26 mouse cellular contexts compared by ENCODE assay signal in genomic region chr14:121344928-121345327, GRCm38 (mm10). TPM values are rescaled to one million over a fixed set of nuclear protein-coding genes. Genes with fewer than 3 reads are reported as not detected.
A peak's percentile ranks its signal among the peaks of the same experiment; 100 is the strongest.
DNase-seq lines count a peak whose midpoint lies in the region; ATAC-seq lines count a peak whose summit lies in the region.
"Had no signal": no experiment of that assay in that cellular context is flagged by ENCODE, and none has a peak within 500 bp of the region (broad histone marks: within the 10 kb centered on the region; RNA-seq: fewer than 3 reads in every experiment).

No protein-coding gene starts in this region.

- no peak for DNase-seq in heart, postnatal 4 days
- DNase-seq in limb, embryonic 11.5 days (ENCODE audit: low spot score), result no peak
- no peak for DNase-seq in limb, embryonic 10.5 days (ENCODE audit: low spot score)
- no peak for DNase-seq in frontal cortex, postnatal 36 days (ENCODE audit: low spot score in 2 of 2)
- DNase-seq: adrenal gland, postnatal 25 days; cerebellum, adult 8-10 months; cerebellum, postnatal 36 days; embryo, embryonic 11 days; gastrocnemius, postnatal 36 days; kidney, adult 18-20 months; lung, postnatal 36 days; right cerebral cortex, adult 18-20 months; right cerebral cortex, postnatal 4 days had no signal

- H3K9me3 ChIP-seq in heart, embryonic 11.5 days (replicated peaks; ENCODE audit: control insufficient read depth, low read length), result no peaks in the 10 kb centered on the region
- H3K9me3 ChIP-seq in limb, embryonic 11.5 days (ENCODE audit: control insufficient read depth, low read length), result no peaks in the 10 kb centered on the region
- H3K9me3 ChIP-seq in limb, embryonic 10.5 days (replicated peaks), result no peaks in the 10 kb centered on the region
- no peaks in the 10 kb centered on the region for H3K9me3 ChIP-seq in stomach, embryonic 14.5 days (ENCODE audit: control insufficient read depth, low read depth, low read length)
- no peaks in the 10 kb centered on the region for H3K9me3 ChIP-seq in neural tube, embryonic 15.5 days (replicated peaks)
- H3K9me3 ChIP-seq: embryonic facial prominence, embryonic 13.5 days; forebrain, embryonic 12.5 days; hindbrain, embryonic 10.5 days; limb, embryonic 13.5 days had no signal

- no peak overlapping the region for H3K9ac ChIP-seq in heart, embryonic 11.5 days (ENCODE audit: low read depth, low read length)
- no peak overlapping the region for H3K9ac ChIP-seq in limb, embryonic 11.5 days (ENCODE audit: low read length)
- H3K9ac ChIP-seq in stomach, embryonic 14.5 days (replicated peaks; ENCODE audit: low read depth, low read length), result no peak overlapping the region
- H3K9ac ChIP-seq in neural tube, embryonic 15.5 days (replicated peaks), result no peak overlapping the region
- H3K9ac ChIP-seq: embryonic facial prominence, embryonic 13.5 days; forebrain, embryonic 12.5 days; limb, embryonic 13.5 days had no signal

- WGBS in heart, embryonic 11.5 days (ENCODE audit: insufficient replicate concordance), result 43% methylated on average over 5 of the region's 5 CpGs
- WGBS in limb, embryonic 11.5 days, result 58% methylated on average over 5 of the region's 5 CpGs
- 54% methylated on average over 5 of the region's 5 CpGs for WGBS in limb, embryonic 10.5 days
- 48% methylated on average over 5 of the region's 5 CpGs for WGBS in stomach, embryonic 14.5 days
- 72% methylated on average over 5 of the region's 5 CpGs for WGBS in neural tube, embryonic 15.5 days

- ATAC-seq in heart, embryonic 11.5 days (replicated peaks; ENCODE audit: insufficient number of reproducible peaks, low FRiP score, low TSS enrichment), result no peak
- no peak for ATAC-seq in limb, embryonic 11.5 days (ENCODE audit: insufficient number of reproducible peaks, low FRiP score, low TSS enrichment, low read depth)
- peak; percentile 18 for ATAC-seq in CD4-positive, CD25-positive, alpha-beta regulatory T cell, adult 4 months
- ATAC-seq in stomach, embryonic 14.5 days (ENCODE audit: insufficient number of reproducible peaks, insufficient read depth, low FRiP score, low read depth), result no peak
- ATAC-seq in neural tube, embryonic 15.5 days (ENCODE audit: low FRiP score), result no peak
- ATAC-seq: hindbrain, embryonic 16.5 days; midbrain, embryonic 16.5 days had no signal

- H3K36me3 ChIP-seq in heart, embryonic 11.5 days (ENCODE audit: control insufficient read depth, insufficient read depth, low read length), result no peaks in the 10 kb centered on the region
- no peaks in the 10 kb centered on the region for H3K36me3 ChIP-seq in limb, embryonic 11.5 days (ENCODE audit: control insufficient read depth, insufficient read depth, low read length)
- H3K36me3 ChIP-seq in limb, embryonic 10.5 days, result no peaks in the 10 kb centered on the region
- H3K36me3 ChIP-seq in stomach, embryonic 14.5 days (ENCODE audit: control insufficient read depth, insufficient read depth, low read length), result no peaks in the 10 kb centered on the region
- H3K36me3 ChIP-seq in neural tube, embryonic 15.5 days, result no peaks in the 10 kb centered on the region
- H3K36me3 ChIP-seq: embryonic facial prominence, embryonic 13.5 days; forebrain, embryonic 12.5 days; hindbrain, embryonic 10.5 days; limb, embryonic 13.5 days had no signal

- 0 out of 2 replicates have a peak overlapping the region, but pooled peaks have one; percentile 15 for H3K27ac ChIP-seq in heart, embryonic 11.5 days (ENCODE audit: low read depth, low read length)
- 0 out of 2 replicates have a peak overlapping the region, but pooled peaks have one; percentile 30 for H3K27ac ChIP-seq in limb, embryonic 11.5 days (replicated peaks; ENCODE audit: low read depth, low read length)
- no peak overlapping the region for H3K27ac ChIP-seq in limb, embryonic 10.5 days
- H3K27ac ChIP-seq in stomach, embryonic 14.5 days (ENCODE audit: low read length), result peak overlapping the region; percentile 76
- H3K27ac ChIP-seq in neural tube, embryonic 15.5 days (replicated peaks), result no peak overlapping the region
- H3K27ac ChIP-seq: embryonic facial prominence, embryonic 13.5 days; forebrain, embryonic 12.5 days; hindbrain, embryonic 10.5 days; kidney, postnatal 0 days; limb, embryonic 13.5 days had no signal

- no peak overlapping the region for H3K4me2 ChIP-seq in heart, embryonic 11.5 days
- H3K4me2 ChIP-seq in limb, embryonic 11.5 days (ENCODE audit: low read depth, severe bottlenecking), result no peak overlapping the region
- H3K4me2 ChIP-seq in stomach, embryonic 14.5 days (replicated peaks; ENCODE audit: low read depth, low read length), result no peak overlapping the region
- H3K4me2 ChIP-seq in neural tube, embryonic 15.5 days, result no peak overlapping the region
- H3K4me2 ChIP-seq: embryonic facial prominence, embryonic 13.5 days; forebrain, embryonic 12.5 days; limb, embryonic 13.5 days had no signal

- H3K27me3 ChIP-seq in heart, embryonic 11.5 days (ENCODE audit: control insufficient read depth, insufficient read depth, low read length), result no peaks in the 10 kb centered on the region
- H3K27me3 ChIP-seq in limb, embryonic 11.5 days (ENCODE audit: control insufficient read depth, insufficient read depth, low read length), result no peaks in the 10 kb centered on the region
- no peaks in the 10 kb centered on the region for H3K27me3 ChIP-seq in limb, embryonic 10.5 days (ENCODE audit: low read depth, poor library complexity, severe bottlenecking)
- H3K27me3 ChIP-seq in stomach, embryonic 14.5 days (ENCODE audit: control insufficient read depth, insufficient read depth, low read length), result no peaks in the 10 kb centered on the region
- no peaks in the 10 kb centered on the region for H3K27me3 ChIP-seq in neural tube, embryonic 15.5 days (replicated peaks)
- H3K27me3 ChIP-seq: embryonic facial prominence, embryonic 13.5 days; forebrain, embryonic 12.5 days; limb, embryonic 13.5 days had no signal

- no peak overlapping the region for H3K4me3 ChIP-seq in heart, embryonic 11.5 days (ENCODE audit: low read depth, low read length)
- no peak overlapping the region for H3K4me3 ChIP-seq in limb, embryonic 11.5 days (ENCODE audit: low read depth, low read length)
- no peak overlapping the region for H3K4me3 ChIP-seq in limb, embryonic 10.5 days
- H3K4me3 ChIP-seq in stomach, embryonic 14.5 days (ENCODE audit: low read depth, low read length), result no peak overlapping the region
- H3K4me3 ChIP-seq in neural tube, embryonic 15.5 days (replicated peaks), result no peak overlapping the region
- H3K4me3 ChIP-seq: embryonic facial prominence, embryonic 13.5 days; erythroblast, embryonic 14.5 days; forebrain, embryonic 12.5 days; hindbrain, embryonic 10.5 days; limb, embryonic 13.5 days; myocyte had no signal

- peaks cover 73% of the 10 kb centered on the region for H3K4me1 ChIP-seq in heart, embryonic 11.5 days (ENCODE audit: control insufficient read depth, insufficient read depth, low read length)
- peaks cover 11% of the 10 kb centered on the region; the same call in 1 of the 2 replicates for H3K4me1 ChIP-seq in limb, embryonic 11.5 days (ENCODE audit: control insufficient read depth, insufficient read depth, low read length)
- H3K4me1 ChIP-seq in limb, embryonic 10.5 days, result peaks cover 45% of the 10 kb centered on the region
- peaks cover 62% of the 10 kb centered on the region for H3K4me1 ChIP-seq in stomach, embryonic 14.5 days (ENCODE audit: control insufficient read depth, insufficient read depth, low read length)
- H3K4me1 ChIP-seq in neural tube, embryonic 15.5 days, result peaks cover 56% of the 10 kb centered on the region

RNA-seq across cellular contexts. Expression of gene Stk24, which starts 34.9 kb away (rescaled TPM):
- polyA plus RNA-seq in heart, embryonic 11.5 days (2014; fragmentation: Nextera tagmentation; extraction: Ambion mirVana), result 37.7 and 38.1 TPM in 2 replicates
- total RNA-seq in heart, postnatal 4 days (2021), result 10 to 100 TPM; 84.8 to 93.5 TPM
- 45.3 and 51.5 TPM in 2 replicates for polyA plus RNA-seq in limb, embryonic 11.5 days (2014; fragmentation: Nextera tagmentation; extraction: Ambion mirVana)
- polyA plus RNA-seq in limb, embryonic 10.5 days (2016; fragmentation: Nextera tagmentation; extraction: Ambion mirVana), result 43.2 and 43.8 TPM in 2 replicates
- polyA plus RNA-seq in CD4-positive, CD25-positive, alpha-beta regulatory T cell, adult 4 months (2017; shearing (Covaris generic)), result 10 to 100 TPM; 63.3 to 68.7 TPM
- 46.3 and 48.5 TPM in 2 replicates for polyA plus RNA-seq in stomach, embryonic 14.5 days (2014; fragmentation: Nextera tagmentation; extraction: Ambion mirVana)
- 15.2 and 22.0 TPM in 2 replicates for polyA plus RNA-seq in neural tube, embryonic 15.5 days (2015; fragmentation: Nextera tagmentation; extraction: Ambion mirVana)

Comparison
In these comparisons a context has a peak if more than half of its experiments do, and no peak if none do; other contexts are left out.
1. H3K27ac ChIP-seq: peak in heart, embryonic 11.5 days (single experiment), limb, embryonic 11.5 days (single experiment) and stomach, embryonic 14.5 days (single experiment); none in limb, embryonic 10.5 days (single experiment) and neural tube, embryonic 15.5 days (single experiment).